Mouse (Mus musculus): Measurements from ENCODE around the gene Agap1.

Agap1 gene

DNA sequence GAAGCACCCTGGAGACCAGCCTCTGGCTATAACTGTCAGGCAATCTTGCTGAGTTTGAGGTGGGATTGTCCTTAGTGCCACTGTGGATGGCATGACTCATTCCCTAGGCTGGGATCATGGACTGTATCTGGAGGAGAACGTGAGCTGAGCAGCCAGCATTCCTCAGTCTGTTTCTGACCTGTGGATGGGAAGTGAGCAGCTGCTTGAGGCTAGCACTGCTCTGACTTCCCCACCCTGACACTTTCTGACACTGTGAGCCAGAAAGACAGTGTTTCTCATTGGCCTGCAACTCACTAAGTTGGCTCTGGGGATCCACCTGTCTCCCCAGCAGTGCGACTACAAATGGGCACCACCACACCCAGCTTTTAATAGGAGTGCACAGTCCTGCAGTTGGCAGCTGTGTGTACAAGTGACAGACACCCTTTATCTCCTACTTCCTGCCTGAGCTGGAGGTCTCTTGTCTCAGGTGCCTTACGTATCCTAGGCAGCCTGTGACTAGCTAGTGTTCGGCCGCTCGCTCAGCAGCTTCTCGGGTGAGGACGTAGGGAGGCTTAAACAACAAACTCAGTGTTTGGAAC, 55.2 kb downstream of the Agap1 start:
- no peak for DNase-seq

DNA sequence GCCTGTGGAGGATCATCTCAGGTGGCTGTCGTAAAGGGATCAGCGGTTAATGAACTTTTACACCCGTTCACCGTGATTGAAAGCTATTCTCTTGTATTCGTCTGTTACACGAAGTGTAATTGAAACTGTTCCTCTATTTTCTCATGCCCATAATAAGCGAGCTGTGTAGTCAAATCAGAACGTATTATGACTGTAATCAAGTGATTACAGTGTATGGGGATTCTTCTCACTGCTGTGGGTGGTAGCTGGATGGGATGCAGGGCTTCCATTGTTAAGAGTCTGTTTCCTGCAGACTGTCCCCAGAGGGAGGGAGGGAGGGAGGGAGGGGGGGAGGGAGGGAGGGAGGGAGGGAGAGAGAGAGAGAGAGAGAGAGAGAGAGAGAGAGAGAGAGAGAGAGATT, 56.1 kb downstream of the Agap1 start:
- no peak for DNase-seq

DNA sequence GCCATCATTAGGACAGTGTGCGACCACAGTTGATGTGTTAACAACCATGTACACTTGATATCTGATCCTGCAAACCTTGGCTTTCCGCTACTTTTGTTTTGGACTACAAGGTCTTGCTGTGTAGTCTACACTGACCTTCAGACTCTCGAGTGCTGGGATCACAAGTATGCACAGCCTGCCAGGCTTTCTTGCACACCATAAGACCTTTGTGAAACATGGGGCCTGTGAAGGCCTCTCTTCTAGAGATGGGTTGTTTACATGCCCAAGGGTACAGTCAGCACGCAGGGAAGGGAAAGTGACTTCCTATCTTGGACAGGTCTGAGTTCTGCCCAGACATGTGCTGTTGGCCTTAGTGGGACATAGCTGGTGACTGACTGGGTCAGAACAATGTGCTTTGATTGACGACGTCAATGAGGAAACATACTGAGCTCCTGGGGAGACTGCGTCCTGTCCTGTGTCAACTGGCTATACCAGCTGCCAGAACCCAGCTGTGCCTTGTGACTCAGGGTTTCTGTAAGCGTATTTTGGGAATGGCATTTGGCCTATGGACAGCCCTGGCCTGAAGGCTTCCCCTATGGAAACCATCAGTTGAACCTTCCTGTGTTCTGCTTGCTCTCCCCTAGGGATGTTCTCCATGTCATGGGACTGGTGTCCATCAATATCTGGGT, 59.1 kb downstream of the Agap1 start:
- no peak for DNase-seq

DNA sequence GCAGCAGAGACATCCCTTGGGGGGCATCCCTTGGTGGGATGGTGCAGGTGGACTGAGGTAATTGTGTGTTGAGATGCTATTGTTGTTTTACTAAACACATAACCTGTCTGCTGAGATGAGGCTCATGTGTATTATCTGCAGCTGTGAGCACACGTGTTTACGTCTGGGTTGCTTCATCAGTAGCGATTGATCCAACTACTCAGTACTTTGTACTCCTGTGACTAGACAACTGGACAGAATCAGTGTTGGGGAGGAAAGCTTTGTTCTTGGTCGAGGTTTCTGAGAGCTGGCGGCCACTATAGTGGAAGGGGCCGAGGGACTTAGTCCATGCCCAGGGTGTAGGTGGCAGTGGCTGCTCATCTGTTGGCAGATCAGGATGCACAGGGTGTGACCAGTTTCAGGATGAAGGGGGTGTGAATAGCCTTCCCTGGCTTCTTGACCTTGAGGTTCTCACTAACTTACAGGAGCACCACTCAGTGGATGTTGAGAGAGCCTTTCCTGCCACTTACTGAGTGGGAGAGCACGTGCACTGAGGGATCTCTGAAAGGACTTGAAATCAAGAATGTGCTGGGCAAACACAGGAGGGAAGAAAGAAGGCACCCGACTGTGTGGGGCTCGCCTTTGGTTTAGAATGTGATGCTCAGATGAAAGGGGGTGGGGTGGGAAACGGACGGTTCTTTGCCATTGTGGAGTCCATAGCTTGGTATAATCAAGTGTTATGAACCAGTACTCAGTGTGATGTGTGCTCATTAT, 61.4 kb downstream of the Agap1 start:
- DNase-seq, result no peak

DNA sequence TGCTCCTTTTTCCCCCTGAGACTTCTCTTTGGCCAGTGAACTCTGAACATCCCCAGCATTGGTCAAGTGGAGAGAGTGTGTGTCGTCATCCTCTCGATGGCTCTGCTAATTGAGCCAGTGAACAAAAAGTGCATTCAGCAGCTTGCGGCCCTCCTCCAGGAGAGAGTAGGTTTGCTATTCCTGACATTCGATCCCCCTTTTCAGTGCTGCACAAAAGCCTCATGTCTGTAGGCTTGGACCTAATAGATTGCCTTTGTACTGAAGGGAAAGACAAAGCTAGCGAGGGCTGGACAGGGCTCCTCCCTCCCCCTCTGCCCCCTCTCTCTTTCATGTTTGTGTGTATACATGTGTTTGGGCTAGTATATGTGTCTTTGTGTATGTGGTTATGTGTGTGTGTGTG, 63.2 kb downstream of the Agap1 start:
- DNase-seq, result no peak

DNA sequence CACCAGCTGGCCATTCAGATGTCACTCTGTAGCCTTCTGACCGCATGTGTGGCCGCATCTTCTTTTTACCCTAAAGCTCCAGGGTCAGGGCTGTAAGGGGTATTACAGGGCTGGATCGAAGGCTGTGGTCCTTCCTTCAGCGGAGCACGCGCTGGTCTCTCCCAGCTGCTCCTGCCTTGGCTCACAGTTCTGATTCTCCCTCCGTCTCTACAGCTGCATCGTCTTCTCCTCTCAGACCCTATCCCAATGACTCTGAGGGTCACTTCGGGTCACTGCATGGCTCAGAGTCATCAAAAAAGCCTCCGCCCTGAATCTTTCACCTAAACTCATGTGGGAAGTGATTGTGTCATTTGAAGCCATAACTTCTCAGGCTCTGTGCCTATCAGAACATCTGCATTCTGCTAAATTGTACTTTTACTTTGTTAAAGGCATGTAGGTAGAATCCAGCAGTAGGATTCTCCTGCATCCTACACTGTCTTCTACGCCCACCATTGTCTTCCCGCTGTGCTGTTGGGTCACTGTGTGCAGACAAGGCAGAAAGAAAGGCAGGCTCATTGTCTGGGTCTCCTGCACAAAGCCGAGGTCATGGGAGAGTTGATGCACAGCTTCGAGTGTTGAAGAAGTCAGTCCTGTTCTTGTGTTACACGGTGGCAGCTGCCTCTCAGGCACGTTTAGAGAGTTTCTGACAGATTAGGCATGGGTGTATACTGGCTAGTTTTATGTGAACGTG, 65.5 kb downstream of the Agap1 start:
- no peak for DNase-seq

DNA sequence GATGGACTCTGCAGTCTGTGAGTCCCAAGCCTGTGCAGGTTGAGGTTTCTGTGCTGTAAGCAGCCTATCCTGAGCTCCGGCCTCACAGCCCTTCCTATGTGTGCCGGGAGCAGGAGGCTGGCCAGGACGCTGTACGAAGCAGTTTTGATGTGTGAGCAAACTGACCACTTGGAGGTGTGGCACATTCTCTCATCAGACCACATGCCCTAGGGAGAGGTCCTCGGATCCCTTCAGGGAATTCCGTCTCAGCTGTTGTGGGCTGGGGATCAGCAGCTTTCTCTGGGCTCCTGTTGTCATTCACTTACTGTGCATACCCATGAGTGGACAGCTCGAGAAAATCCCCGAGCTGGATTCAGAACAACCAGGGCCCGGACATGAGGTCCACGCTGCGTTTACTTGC, 66.8 kb downstream of the Agap1 start:
- no peak for DNase-seq

DNA sequence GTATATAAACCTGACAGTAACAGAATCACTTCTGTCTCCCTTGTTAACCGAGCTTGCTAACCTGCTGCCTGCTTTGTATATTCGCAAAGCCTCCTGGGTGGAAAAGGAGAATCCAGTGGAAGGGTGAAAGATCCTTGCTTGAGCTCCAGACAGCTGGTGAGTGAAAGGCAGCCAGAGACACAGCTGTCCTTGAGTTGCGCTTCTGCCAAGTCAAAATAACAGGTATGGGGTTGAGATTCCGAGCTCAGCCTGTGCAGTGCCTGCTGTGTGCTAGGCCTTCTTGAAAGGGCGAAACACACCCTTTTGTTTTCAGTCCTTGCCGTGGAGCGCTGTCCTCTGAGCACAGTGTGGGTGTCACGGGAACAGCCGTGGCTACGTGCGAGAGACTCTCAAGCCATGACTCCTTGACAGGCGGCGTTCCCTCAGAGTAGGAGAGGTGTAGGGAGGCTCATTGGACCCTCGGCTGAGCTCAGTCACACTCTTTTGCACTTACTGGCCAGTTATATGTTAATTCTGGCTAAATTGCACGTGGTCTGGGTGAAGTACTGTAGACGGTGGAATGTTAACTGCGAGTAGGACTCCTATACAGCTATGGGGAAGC, 67.4 kb downstream of the Agap1 start:
- DNase-seq, result no peak

DNA sequence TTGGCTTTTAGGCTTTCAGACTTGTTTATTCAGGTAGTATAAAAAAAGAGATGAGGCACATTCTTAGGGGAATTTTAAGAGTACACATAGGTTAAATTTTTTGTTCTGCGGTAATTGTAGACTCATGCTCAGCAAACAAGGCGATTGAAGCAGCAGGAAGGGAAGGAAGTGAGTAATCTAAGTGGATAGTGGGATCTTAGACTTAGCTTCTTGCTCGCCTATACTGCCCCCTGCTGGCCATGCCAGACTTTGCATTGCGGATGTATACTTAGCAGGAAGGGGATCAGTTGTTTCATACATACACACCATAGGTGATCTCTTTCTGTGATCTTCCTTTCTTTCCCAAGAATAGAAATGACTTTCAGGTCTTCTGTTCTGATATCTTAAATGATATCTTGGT, 69.8 kb downstream of the Agap1 start:
- peak; percentile 92 for DNase-seq

DNA sequence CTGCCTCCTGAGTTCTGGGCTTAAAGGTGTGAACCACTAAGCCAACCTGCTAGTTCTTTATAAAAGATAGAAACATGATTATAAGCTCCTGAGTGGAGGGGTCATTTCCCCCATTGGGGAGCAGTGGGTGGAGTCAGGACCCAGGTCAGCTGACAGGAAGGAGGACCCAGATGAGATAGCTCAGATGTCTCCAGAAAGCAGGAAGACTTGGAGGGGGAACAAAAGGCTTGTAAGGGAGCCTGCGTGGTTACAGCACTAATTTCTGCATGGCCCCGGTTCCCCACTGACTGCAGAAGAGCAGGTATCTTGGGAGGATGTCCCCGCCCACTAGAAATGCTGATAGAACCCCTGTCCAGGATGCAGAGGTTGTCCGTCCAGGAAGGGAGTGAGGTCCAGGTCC, 70.4 kb downstream of the Agap1 start:
- no peak for DNase-seq

DNA sequence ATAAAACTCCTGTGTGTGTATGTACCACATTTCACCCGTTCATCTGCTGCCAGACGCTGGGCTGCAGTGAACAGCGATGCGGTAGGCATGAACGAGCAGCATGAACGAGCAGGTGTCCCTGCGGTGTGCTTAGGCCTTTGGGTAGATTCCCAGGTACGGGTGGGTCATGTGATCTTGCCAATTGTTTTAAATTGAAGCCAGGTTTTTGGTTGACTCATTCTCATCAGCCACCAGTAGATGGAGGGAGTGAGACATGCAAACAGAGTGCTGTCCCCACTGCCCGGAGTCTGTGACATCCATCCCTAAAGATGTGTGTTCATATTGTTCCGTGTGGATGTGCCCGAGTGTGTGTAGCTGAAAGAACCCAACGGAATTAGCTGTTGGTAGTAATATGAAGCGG, 71.2 kb downstream of the Agap1 start:
- peak; percentile 77 for DNase-seq

DNA sequence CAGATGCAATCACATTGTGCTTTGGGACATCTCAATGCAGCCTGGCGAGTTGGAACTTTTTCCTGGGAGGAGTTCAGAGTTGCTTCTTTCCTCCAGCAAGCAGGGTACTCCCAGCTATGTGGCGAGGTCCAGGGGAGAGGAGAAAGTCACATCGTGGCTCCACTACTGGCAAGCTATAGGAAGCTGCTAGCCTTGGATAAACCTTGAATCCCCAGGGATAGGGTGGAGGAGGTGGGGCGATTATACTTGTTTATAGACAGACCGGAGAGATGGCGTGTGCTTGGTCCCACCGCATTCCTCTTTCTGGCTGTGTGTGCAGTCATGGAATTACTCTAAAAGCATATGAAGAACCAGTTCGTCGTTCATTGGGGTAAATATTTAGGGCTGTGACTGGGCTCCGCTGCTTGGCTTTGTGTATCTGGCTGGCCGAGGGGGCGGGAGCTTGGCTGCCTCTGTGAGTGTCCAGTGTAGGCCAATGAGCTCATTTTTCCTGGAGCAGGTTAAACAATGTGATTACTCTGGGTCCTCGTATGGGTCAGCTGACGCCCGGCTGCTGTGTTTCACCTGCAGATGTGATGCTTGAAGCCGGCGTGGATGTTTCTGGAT, 74.2 kb downstream of the Agap1 start:
- DNase-seq, result peak; percentile 21

DNA sequence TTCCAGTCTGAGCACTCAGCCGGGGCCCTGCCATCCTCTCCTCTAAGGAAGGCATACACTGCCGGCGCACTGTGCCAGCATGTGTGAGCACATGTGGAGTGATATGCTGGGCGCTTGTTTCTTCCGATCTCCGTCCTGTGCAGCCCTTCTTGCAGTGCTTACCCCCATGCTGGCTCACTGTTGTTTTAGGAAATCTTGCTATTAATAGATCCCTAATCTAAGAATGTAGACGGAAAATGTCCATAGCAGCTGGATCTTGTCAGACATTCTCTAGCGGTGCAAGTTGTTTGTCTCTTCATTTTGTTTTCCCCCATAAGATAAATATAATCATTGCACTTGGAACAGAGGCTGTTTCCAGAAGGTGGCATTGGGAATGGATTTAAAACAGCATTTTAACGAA, 79.1 kb downstream of the Agap1 start:
- peak; percentile 52 for DNase-seq

DNA sequence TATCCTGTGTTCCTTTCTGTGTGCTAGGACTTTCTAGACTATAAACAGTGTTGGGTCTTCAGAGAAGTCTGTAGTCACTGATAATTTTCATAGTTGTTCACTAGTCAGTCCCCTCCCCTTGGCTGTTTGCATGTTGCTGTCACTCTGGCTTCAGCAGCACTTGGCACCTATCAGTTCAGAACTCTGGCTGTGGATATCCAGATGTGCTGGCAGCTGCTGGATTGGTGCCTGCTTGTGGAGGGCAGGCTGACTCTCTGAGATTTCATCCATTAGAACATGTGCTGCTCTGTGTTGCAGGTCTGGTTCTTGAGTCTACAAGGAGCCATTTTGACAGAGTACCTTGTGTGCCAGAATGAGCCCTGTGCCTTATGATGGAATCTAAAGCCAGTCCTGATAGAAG, 80.6 kb downstream of the Agap1 start:
- no peak for DNase-seq

DNA sequence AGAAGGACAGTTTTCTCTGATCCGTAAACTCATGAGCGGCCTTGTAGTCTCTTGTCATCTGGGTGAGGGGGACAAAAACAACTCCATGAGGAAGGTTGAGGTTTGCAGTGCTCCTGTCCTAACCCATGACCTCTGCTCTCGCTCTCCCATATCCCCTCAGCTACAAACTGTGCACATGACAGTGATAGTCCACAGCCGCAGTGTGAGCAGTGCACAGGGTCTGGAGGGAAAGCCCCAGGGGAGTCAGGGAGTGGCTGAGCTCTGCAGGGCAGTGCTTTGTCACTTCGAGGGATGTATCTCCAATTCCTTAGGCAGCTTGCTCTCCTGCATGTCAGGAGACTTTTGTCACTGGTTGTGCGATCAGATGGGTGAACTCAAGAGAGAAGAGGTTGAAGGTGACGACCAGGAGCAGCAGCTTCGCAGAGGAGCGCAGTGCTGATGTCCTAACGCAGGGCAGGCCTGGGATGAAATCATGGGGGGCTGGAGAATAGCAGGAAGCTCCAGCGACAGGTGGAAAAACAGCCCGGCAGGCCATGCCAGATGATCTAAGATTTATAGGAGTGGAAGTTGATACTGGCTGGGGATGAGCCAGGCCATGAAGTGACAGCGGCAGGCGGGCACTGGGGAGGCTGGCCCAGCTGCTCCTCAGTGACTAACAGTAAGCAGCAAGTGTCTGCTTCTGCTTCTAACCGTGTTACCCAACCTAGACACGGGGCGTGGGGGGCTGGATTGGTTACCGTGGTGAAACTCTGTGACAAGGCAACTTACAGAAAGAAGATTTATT, 83.7 kb downstream of the Agap1 start:
- DNase-seq, result no peak

DNA sequence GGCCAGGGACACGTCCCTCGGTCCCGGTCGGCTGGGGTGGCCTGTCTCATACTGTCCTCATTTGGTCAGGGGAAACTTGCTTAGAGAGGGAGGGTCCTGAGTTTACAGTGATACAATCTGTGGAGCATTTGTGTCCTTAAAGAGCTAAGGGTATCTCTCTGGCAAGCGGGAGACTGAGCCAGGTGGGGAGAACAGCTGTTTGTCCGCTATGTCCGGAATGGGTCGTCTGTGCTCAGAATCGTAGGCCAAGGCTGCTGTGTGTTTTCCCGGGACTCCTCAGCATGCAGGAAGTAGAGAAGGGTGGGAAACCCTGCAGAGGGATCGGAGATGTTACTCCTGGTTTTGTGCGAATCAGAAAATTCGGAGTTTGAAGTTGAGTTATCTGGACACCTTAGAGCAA, 84.5 kb downstream of the Agap1 start:
- no peak for DNase-seq

DNA sequence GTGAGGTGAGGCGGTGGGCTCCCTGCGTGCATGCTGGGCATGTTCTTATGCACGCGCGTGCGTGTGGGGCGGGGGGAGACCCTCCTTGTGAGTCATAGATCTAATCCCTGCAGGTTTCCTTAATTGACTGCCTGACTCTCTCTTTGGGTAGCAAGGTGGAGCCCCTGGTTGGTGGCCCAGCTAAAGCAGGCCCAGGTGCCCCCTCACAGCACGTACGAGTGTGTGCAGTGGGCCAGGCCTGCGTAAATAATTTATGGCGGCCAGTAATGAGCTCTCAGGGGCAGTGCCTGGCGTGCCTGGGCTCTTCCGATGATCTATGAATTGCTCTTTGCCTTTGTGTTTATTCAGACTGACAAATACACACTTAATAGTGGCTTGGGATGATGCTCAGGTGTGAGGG, 86.5 kb downstream of the Agap1 start:
- DNase-seq, result no peak

DNA sequence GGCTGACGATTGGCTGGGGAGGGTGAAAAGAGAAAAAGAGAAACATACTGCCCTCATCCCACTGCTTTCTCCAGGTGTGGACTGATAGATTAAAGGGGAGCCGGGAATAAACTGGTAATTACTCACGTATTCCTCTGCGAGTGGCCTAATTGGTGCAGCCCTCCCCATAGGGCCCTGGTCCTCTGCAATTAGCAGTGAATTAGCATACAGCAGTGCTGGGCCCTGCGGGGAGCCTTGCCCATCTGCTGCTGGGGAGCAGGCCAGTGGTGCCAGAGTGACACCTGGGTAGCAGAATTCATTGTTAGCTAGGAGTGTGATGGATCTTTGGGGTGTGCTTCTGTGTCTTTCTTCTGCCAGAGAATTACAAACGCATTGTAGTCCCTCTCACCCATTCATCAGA, 87.9 kb downstream of the Agap1 start:
- no peak for DNase-seq

DNA sequence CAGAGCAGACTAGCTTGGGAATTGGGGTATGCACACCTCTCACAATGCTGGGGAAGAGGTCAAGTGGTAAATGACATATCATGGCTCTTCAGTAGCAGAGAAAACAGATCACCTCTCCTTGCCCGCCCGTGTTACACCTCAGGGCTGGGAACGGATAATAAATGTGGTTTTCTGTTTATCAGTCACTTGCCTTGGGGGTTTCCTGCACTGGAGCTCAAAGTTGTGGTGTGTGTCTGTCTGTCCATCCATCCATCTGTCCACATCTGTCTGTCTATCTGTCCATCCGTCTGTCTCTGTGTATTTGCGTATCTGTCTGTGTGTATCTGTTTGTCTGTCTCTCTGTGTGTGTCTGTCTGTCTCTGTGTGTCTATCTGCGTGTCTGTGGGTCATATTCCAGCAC, 88.7 kb downstream of the Agap1 start:
- no peak for DNase-seq

DNA sequence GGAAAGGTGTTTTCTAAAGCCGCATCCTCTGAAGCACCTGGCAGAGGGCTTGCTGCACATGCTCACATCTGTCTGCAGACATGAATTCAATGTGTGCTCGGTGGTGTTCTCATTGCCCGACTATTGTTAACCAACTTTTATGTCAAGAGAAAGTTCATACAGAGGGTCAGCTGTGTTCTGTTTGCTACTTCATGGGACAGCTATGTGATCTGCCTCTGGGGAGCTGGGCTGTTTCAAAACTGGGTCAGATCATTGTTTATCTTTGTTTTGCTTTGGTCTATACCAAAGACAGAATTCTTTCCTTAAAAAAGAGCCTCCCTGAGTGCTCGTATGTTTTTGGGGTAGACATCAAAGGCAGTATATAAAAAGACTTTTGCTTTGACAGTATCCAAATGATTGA, 89.5 kb downstream of the Agap1 start:
- no peak for DNase-seq

DNA sequence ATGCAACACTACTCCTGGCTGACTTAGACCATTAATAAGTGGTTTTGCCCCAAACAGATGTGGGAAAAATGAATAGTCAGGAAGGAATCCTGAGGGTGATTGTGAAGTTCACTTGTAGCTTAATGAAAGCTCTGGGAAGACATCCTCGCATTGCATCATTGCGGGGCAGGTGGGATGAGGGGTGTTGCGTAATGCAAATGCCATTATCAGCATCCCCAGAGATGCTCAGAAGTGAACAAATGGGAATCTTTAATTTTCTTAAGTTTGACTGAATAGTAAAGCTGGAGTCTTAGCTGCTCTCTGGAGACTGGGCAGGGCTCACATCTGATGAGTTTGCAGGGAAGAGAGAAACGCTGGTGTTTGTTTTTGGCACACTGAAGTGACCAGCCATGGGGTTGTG, 90.5 kb downstream of the Agap1 start:
- DNase-seq, result no peak
